14 mouse cellular contexts compared by ENCODE assay signal in genomic region chr8:91676928-91677327, GRCm38 (mm10).
A peak's percentile ranks its signal among the peaks of the same experiment; 100 is the strongest.
DNase-seq lines count a peak whose midpoint lies in the region; ATAC-seq lines count a peak whose summit lies in the region.
"Had no signal": no experiment of that assay in that cellular context is flagged by ENCODE, and none has a peak within 500 bp of the region (broad histone marks: within the 10 kb centered on the region; RNA-seq: fewer than 3 reads in every experiment).

No protein-coding gene starts in this region.

- DNase-seq in forebrain, embryonic 14.5 days (ENCODE audit: low spot score) = peak; percentile 72
- DNase-seq in forebrain, embryonic 10.5 days (ENCODE audit: extremely low spot score, low spot score) = no peak
- DNase-seq in brain, adult 2 months (ENCODE audit: low read depth, low spot score) = peak; percentile 84
- DNase-seq in cerebellum, postnatal 10 days = peak; percentile 79 to 86
- peak; percentile 55 for DNase-seq in layer of hippocampus, adult 9-10 months (ENCODE audit: low spot score)
- no peak for DNase-seq in gastrocnemius, postnatal 10 days
- DNase-seq in heart, adult 8-10 months (ENCODE audit: low spot score) = no peak
- DNase-seq: kidney, adult 2 months; liver; midbrain, embryonic 14.5 days had no signal

- no peaks in the 10 kb centered on the region for H3K9me3 ChIP-seq in forebrain, embryonic 14.5 days (replicated peaks; ENCODE audit: control insufficient read depth, low read length)
- H3K9me3 ChIP-seq in forebrain, embryonic 10.5 days = no peaks in the 10 kb centered on the region
- no peaks in the 10 kb centered on the region for H3K9me3 ChIP-seq in heart, embryonic 11.5 days (replicated peaks; ENCODE audit: control insufficient read depth, low read length)
- H3K9me3 ChIP-seq: embryonic facial prominence, embryonic 10.5 days had no signal

- WGBS in forebrain, embryonic 14.5 days = 65% methylated on average over 3 of the region's 3 CpGs
- WGBS in forebrain, embryonic 10.5 days = 88% methylated on average over 3 of the region's 3 CpGs
- 88% methylated on average over 3 of the region's 3 CpGs for WGBS in heart, embryonic 11.5 days (ENCODE audit: insufficient replicate concordance)

- no peak overlapping the region for H3K4me3 ChIP-seq in forebrain, embryonic 14.5 days (ENCODE audit: low read depth, low read length)
- no peak overlapping the region for H3K4me3 ChIP-seq in forebrain, embryonic 10.5 days
- H3K4me3 ChIP-seq in heart, embryonic 11.5 days (ENCODE audit: low read depth, low read length) = no peak overlapping the region
- H3K4me3 ChIP-seq: embryonic facial prominence, embryonic 10.5 days had no signal

- no peaks in the 10 kb centered on the region for H3K4me1 ChIP-seq in forebrain, embryonic 14.5 days (ENCODE audit: control insufficient read depth, insufficient read depth, low read length)
- peaks cover 30% of the 10 kb centered on the region for H3K4me1 ChIP-seq in forebrain, embryonic 10.5 days
- no peaks in the 10 kb centered on the region for H3K4me1 ChIP-seq in heart, embryonic 11.5 days (ENCODE audit: control insufficient read depth, insufficient read depth, low read length)

- H3K9ac ChIP-seq in forebrain, embryonic 14.5 days (ENCODE audit: low read length) = no peak overlapping the region
- H3K9ac ChIP-seq in heart, embryonic 11.5 days (ENCODE audit: low read depth, low read length) = no peak overlapping the region

- peak; percentile 81; the same call in 1 of the 2 replicates for ATAC-seq in forebrain, embryonic 14.5 days
- ATAC-seq in heart, embryonic 11.5 days (replicated peaks; ENCODE audit: insufficient number of reproducible peaks, low FRiP score, low TSS enrichment) = no peak
- ATAC-seq: lung, postnatal 0 days had no signal

- peaks cover 12% of the 10 kb centered on the region; the same call in 1 of the 2 replicates for H3K27me3 ChIP-seq in forebrain, embryonic 14.5 days (replicated peaks; ENCODE audit: control insufficient read depth, insufficient read depth, low read length)
- H3K27me3 ChIP-seq in forebrain, embryonic 10.5 days (ENCODE audit: poor library complexity, severe bottlenecking) = peaks cover 69% of the 10 kb centered on the region
- H3K27me3 ChIP-seq in heart, embryonic 11.5 days (ENCODE audit: control insufficient read depth, insufficient read depth, low read length) = peaks cover 2% of the 10 kb centered on the region; the same call in 1 of the 2 replicates

- H3K36me3 ChIP-seq in forebrain, embryonic 14.5 days (ENCODE audit: control insufficient read depth, insufficient read depth, low read length) = no peaks in the 10 kb centered on the region
- H3K36me3 ChIP-seq in forebrain, embryonic 10.5 days (replicated peaks) = no peaks in the 10 kb centered on the region
- H3K36me3 ChIP-seq in heart, embryonic 11.5 days (ENCODE audit: control insufficient read depth, insufficient read depth, low read length) = no peaks in the 10 kb centered on the region
- H3K36me3 ChIP-seq: embryonic facial prominence, embryonic 10.5 days had no signal

- H3K4me2 ChIP-seq in forebrain, embryonic 14.5 days (ENCODE audit: low read length) = no peak overlapping the region
- H3K4me2 ChIP-seq in heart, embryonic 11.5 days = no peak overlapping the region

- H3K27ac ChIP-seq in forebrain, embryonic 14.5 days (ENCODE audit: low read depth, low read length) = no peak overlapping the region
- H3K27ac ChIP-seq in forebrain, embryonic 10.5 days = no peak overlapping the region
- no peak overlapping the region for H3K27ac ChIP-seq in heart, embryonic 11.5 days (ENCODE audit: low read depth, low read length)
- H3K27ac ChIP-seq: embryonic facial prominence, embryonic 10.5 days; stomach, postnatal 0 days had no signal

Comparison
In these comparisons a context has a peak if more than half of its experiments do, and no peak if none do; other contexts are left out.
1. DNase-seq: peak in forebrain, embryonic 14.5 days (single experiment), brain, adult 2 months (single experiment), cerebellum, postnatal 10 days (2 of 2) and layer of hippocampus, adult 9-10 months (single experiment); none in forebrain, embryonic 10.5 days (single experiment), gastrocnemius, postnatal 10 days (single experiment) and heart, adult 8-10 months (single experiment).